Mouse (Mus musculus) embryonic facial prominence, embryonic 14.5 days (tissue): ENCODE results near the gene Vmn2r50. TPM values are rescaled to one million over a fixed set of nuclear protein-coding genes. Genes with fewer than 3 reads are reported as not detected.
"Not testable (repeated sequence)": the region's sequence is repeated elsewhere in the genome, so short reads cannot be mapped to it uniquely, and the experiment has no call there.

Source experiments
- ATAC-seq: fragments of 200-750 bp; cut with Nextera tagmentation; 2 replicates; pipeline ENCODE4 v1.8.0; 2017; ENCODE audit warnings: low read depth, moderate number of reproducible peaks, moderate TSS enrichment
- DNase-seq: peaks from one replicate; pipeline ENCODE4 v3.0.0-alpha.2; 2015; ENCODE audit warnings: low spot score
- H3K27ac ChIP-seq: fragments of 300-500 bp; sonication (generic); replicated peaks from 2 replicates; pipeline ENCODE4 v1.5.1; 2014; ENCODE audit warnings: low read depth, mild to moderate bottlenecking, low read length, moderate library complexity
- H3K27me3 ChIP-seq: fragments of 300-500 bp; sonication (generic); replicated peaks from 2 replicates; pipeline ENCODE4 v1.6.1; 2014; ENCODE audit warnings: low read length; ENCODE audit not compliant: control insufficient read depth, insufficient read depth
- H3K36me3 ChIP-seq: fragments of 300-500 bp; sonication (generic); 2 replicates; pipeline ENCODE4 v1.6.1; 2014; ENCODE audit warnings: low read length, mixed read lengths; ENCODE audit not compliant: control insufficient read depth, insufficient read depth
- H3K4me1 ChIP-seq: fragments of 300-500 bp; sonication (generic); 2 replicates; pipeline ENCODE4 v1.6.1; 2014; ENCODE audit warnings: antibody characterized with exemption, low read length; ENCODE audit not compliant: control insufficient read depth, insufficient read depth
- H3K4me2 ChIP-seq: fragments of 300-500 bp; sonication (generic); 2 replicates; pipeline ENCODE4 v1.6.1; 2014; ENCODE audit warnings: low read depth, mild to moderate bottlenecking, low read length, moderate library complexity, mixed read lengths
- H3K4me3 ChIP-seq: fragments of 300-500 bp; sonication (generic); 2 replicates; pipeline ENCODE4 v1.5.1; 2014; ENCODE audit warnings: low read depth, mild to moderate bottlenecking, low read length
- H3K9ac ChIP-seq: fragments of 300-500 bp; sonication (generic); 2 replicates; pipeline ENCODE4 v1.6.1; 2014; ENCODE audit warnings: low read depth, mild to moderate bottlenecking, low read length, moderate library complexity, mixed read lengths
- H3K9me3 ChIP-seq: fragments of 300-500 bp; sonication (generic); 2 replicates; pipeline ENCODE4 v1.6.1; 2016; ENCODE audit warnings: low read length; ENCODE audit not compliant: control insufficient read depth
- WGBS: fragments of 180-500 bp; shearing (Covaris S2); extraction: QIAGEN DNeasy Blood & Tissue Kit; methylation state at CpG from one replicate; pipeline ENCODE4 v1.1.7; 2014; 5-methylcytosine and 5-hydroxymethylcytosine counted together
- polyA plus RNA-seq: library from polyadenylated mRNA; unstranded; fragments of >200 nt; fragmentation: Nextera tagmentation; extraction: Ambion mirVana; gene quantifications from 2 replicates; pipeline ENCODE4 v1.2.1, GENCODE M21; 2014

Gene Vmn2r50
- polyA plus RNA-seq = not detected in 2 replicates

- H3K36me3 ChIP-seq, ATAC-seq, H3K27me3 ChIP-seq, H3K4me2 ChIP-seq, H3K9me3 ChIP-seq, H3K4me1 ChIP-seq, H3K27ac ChIP-seq, H3K9ac ChIP-seq, H3K4me3 ChIP-seq, DNase-seq: not testable (repeated sequence)
Observed at GRCm38 (mm10) chr7:10053196-10053595, at the start of gene Vmn2r50. Gene Vmn2r50 (minus strand): TSS chr7:10053296.

GRCm38 (mm10) chr7:9992157-9992556, 60.9 kb downstream of the Vmn2r50 start, which contains the start of gene Vmn2r49:
Gene Vmn2r49 (minus strand): TSS chr7:9992257.
- H3K9me3 ChIP-seq, H3K4me2 ChIP-seq, H3K27me3 ChIP-seq, H3K27ac ChIP-seq, H3K4me1 ChIP-seq, H3K36me3 ChIP-seq, ATAC-seq, DNase-seq, H3K4me3 ChIP-seq, H3K9ac ChIP-seq: not testable (repeated sequence)
- 100% methylated on average over 1 of the region's 2 CpGs for WGBS

Other genes with a start within 250 kb of the Vmn2r50 start
- gene Vmn2r47, start 212.0 kb downstream of the Vmn2r50 start, polyA plus RNA-seq = not detected in 2 replicates
- not detected in 2 replicates for gene Vmn2r48, start 99.7 kb downstream of the Vmn2r50 start, polyA plus RNA-seq
- gene Vmn2r49, start 61.0 kb downstream of the Vmn2r50 start, polyA plus RNA-seq = 0.08 TPM in 1 of 2 replicates, not detected in the other
- not detected in 2 replicates for gene Vmn2r51, start 52.4 kb upstream of the Vmn2r50 start, polyA plus RNA-seq
- gene Vmn2r52, start 123.3 kb upstream of the Vmn2r50 start, polyA plus RNA-seq = not detected in 2 replicates
- gene Vmn1r66, start 224.7 kb upstream of the Vmn2r50 start, polyA plus RNA-seq = not detected in 2 replicates